Mouse (Mus musculus): Measurements from ENCODE around the gene Spata9.
"Not testable (repeated sequence)": the region's sequence is repeated elsewhere in the genome, so short reads cannot be mapped to it uniquely, and the experiment has no call there.

Spata9 gene

DNA sequence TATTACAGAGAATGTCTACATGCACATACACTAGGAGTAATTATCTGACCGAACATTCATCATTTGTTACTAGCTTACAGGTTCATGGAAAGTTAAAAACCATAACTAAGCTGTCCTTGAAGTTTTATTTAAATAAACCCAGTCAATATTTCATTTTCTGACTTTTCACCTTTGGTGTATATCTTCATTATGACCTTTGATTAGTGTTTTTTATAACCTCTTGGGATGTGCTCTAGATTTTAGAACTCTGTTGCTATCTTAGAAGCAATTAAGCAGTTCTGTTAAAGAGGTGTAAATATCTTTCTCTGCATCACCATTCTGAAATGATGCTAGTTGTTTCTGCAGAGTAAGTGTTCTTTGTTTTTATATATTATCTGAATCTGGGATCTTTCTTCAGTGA, at the start of gene Spata9:
TSS of gene Spata9 (plus strand) at position 301 of the 400 bp plus-strand sequence.
- no peak for DNase-seq

DNA sequence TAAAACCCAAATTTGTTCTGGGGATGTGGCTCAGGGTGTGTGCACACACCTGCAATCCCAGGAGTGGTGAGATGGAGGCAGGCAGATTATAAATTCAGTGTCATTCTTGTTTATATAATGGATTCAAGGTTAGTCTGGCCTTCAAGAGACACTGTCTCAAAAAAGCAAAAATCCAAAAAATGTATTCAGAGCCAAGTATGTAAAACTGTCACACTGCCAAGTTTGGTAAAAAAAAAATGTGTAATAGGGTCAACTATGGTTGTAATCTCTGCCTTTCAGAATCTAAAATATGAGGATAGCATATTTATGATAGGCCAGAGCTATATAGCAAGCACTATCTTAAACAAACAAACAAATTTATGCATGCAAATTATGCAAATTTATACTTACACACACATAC, 39.0 kb upstream of the Spata9 start:
- DNase-seq, result no peak

DNA sequence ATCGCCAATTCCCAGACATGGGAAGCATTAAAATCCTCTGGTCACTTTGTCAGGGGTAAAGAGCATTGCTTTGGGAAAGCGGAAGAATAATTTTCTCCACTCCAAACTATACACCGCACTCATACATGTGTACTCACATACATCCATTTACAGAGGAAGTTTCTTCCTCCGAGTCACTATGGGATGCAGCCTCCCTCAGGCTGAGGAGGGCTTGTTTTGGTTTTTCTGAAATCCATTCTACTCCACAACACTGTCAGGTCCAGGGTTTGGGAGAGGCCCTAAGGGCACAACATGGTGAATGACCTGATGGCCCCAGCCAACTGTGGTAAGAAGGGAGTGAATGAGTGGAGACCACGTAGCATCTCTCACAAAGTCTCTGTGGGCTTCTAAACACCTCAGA, 37.9 kb upstream of the Spata9 start:
- DNase-seq, result not testable (repeated sequence)

DNA sequence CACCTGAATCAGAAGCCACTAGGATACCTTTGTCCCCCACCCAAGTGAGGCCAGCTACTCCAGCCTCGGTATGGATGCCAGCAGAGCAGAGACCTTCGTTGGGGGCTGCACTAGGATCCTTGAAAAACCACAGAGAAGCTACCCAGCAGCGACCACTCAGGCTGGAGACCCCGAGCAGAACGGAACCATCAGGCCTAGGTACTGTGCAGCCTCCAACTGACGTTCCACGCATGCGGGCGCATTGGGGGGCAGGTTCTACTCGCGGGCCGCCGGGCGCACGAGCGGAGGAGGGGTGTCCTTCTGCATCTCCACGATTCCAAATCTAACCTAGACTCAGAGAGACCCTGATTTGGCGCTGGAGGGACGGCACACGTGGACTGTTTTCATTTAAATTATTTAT, 36.9 kb upstream of the Spata9 start:
- no peak for DNase-seq

DNA sequence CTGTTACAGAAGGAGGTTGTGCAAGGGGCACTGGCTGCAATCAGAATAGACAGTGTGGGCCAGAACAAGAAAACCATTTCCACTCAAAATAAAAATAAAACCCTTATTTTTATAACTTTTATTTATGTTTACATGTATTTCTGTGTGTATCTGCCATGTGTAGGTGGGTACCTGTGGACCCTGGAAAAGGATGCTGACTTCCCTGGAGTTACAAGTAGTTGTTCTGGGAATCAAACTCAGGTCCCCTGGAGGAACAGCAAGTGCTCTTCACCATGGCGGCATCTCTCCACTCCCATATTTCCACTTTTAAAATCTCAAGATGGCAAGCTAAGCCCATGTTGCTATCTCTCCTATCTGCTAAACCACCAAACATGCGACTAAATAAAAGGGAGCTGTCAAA, 36.3 kb upstream of the Spata9 start:
- no peak for DNase-seq

DNA sequence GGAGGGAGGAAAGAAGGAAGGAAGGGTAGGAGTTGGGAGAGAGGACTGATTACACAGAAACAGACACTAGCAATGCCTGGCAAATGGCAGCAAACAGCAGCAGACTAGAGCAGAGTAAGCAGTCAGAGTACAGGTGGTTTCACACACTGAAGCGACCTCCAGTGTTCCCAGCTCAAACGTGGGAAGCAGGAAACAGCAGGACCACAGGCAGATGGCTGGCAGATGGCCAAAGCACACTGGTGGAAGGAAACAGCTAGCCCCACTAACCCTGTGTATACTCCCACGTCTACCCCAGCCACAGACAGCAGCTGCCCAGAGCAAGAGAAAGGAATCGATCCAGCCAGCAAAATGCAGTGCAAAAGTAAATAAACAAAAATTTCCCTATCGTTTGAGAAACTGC, 35.9 kb upstream of the Spata9 start:
- peak; percentile 77 for DNase-seq

DNA sequence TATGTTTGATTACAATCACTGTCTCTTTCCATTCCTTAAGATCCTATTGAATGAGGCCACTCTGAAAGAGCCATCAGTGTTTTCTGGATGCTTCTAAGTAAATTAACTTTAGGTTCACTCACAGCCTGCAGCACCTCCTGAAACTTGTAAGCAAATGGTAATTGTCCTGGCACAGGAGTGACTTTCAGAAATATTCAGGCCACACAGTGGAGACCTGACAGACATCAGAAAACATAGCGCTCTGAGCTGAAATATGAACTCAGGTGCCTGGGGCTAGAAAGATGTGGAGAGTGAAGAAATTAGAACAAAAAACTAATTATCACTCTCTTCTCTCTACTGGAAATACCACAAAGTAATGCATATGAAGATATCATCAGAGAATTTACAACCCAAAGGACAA, 33.7 kb upstream of the Spata9 start:
- no peak for DNase-seq

DNA sequence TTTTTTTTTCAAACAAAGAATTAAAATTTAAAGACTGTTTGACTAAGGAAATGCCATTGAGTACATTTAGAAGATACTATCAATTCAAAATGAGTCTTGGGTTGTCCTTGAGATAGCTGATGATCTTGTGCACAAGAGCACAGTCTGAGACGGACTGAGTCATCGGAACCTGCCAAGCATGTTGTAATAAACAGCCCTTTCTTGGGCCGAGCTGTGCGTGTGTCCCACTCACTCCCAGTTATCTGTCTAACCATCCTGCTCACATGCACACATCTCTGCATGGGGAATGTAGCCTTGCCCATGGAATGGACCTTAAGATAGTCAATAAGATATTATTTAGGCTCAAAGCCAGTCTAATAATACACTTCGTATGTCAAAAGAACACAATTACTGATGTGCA, 28.1 kb upstream of the Spata9 start:
- no peak for DNase-seq

DNA sequence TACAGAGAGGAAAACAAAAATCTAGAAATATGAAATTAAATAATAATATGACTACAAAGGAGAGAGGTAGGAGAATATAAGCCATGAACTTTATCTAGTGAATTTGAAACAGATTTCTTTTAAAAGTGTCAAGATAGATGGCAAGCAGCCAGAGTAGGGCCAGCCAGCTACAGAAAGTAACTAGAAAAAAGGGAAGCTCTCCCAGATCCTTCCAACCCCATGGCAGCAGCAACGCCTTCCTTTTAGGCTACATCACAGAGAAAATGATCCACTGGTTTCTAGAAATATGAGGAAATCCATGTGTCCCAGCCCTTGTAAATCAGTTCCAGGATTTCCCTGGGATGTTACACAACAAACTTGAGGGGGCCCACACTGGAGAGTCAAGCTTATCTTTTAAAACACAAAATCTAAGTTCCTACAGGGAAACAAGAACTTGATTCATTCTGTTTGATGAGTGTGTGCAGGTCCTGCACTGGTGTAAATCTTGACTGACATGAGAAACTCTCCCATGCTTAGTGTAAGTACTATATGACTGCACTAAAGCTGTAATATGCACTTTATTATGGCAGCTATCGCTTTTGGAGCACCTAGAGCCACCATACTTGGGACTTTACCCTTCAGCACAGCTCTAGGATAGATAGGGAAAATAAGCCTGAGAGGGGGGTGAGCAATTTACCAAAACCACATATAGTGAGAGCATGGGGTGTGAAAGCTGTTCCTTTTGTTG, 26.0 kb upstream of the Spata9 start:
- no peak for DNase-seq

DNA sequence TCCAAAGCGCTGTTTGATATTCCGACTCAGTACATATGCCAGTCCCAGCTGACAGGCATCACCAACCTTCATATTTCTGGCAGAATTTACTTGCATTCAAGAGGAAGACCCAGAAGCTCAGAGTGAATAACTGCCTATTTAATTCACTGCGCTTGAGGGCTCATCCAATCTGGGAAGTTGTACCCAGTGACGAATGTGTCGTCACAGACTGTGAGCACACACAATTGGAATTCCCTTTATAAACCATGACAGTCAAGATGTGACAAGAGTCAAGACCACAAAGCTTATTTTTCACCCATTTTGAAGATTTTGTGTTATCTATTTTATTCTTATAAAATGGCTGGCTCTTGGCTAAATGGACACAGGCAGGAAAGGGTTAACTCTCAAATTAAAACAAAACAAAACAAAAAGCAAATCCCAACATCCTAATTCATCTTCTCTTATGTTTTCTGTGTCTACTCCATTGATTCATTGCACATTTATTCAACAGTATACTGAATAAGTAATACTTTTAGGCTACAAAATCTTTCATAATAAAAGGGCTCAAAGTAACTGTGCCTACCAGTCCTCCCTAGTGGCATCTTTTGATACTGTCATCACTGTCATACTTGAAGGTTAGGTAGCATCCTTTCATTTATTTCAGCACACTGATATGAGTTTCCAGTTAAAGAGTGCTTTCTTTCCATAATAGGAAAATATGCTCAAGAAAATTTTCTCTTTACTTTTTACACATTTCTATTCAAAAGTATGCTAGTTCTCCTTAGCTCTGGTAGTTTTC, 25.2 kb upstream of the Spata9 start:
- no peak for DNase-seq

DNA sequence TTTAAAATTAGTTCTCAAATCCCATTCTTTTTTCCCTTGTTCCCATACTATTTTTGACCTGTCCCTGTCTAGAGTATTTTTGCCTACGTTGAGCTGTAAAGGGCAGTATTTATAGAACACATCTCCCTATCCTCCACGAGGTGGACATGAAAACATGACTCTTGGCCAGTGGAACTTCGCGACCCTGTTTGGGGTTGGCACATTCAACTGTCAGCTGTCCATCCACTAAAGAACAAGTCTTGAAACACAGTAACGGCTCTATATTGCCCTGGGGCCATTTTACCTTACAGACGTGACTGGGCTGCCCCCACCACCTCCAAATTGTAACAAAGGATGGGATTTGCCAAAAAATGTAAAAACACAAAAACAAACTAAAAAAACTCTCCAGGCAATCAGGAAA, 24.2 kb upstream of the Spata9 start:
- DNase-seq, result no peak

DNA sequence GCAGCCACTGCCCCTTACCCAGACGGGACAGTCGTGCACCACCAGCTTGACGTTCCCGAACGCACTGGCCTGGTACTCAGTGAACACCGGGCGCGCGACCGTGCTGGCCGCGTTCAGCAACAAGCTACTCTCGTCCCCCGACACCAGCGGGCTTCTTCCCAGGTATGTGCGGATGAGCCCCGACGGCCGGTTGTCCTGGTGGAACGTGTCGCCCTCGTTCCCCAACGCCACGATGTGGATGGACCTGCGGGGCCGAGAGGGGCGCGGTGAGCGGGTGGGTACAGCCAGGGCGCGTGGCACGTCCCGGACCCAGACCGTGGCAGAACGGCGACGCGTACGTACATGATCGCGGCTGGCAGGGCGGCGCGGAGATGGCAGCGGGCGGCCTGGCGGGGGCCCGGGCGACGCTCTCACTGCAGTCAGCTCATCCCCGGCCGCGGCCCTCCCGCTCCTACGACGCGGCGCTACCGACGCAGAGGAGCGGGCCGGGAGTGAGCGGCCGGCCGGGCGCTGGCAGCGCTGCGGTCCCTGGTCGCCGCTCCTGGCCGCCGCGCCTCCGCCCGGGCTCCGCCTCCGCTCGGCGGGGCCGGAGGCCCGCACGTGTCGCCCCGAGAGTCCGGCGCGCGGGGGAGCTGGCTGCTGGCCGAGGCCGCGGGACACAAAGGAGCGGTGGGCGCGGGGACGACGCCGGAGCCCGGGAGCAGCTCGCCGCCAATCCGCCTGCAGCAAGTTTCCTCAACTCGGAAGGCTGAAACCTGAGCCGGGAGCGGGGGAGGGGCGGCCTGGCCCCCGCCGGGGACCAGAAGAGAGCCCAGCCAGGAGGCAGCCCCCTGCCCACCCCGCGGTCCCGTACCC, 23.5 kb upstream of the Spata9 start, which contains the start of gene Rhobtb3:
TSS of gene Rhobtb3 (minus strand) at position 737 of the 855 bp plus-strand sequence.
- DNase-seq, result peak; percentile 62

DNA sequence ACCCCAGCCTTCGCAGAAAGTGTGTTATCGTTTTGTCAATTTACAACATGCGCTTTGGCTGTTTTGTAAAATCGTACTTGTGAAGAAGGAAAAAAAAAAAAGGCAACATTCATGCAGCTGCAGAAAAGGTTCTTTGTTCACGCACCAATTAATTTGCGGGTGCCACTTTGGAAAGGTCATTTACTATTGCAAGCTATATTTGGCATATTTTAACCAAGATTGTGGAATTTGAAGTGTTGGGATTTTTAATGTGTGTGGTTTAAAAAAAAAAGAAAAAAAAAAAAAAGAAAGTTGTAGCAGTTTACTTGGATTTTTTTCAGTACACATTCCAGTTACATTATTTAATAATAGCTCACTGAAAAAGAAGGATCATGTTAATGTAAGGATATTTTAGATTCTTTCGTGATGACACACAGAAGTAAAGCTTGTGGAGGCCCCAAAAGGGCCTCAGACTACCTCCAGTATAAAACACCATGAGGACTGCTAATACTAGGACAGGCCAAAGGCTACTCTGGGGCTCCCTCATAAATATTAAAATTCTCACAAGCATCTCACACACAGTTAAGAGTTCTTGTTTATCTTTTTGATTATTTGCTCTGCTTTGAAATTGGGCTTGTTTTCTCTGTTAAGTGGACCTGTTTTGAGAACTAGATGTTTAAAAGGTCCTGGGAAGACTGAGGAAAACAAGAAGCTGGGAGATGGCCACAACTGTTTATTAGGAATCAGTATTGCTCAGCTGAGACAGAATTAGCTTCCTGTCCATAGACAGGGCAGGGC, 22.7 kb upstream of the Spata9 start:
- no peak for DNase-seq

DNA sequence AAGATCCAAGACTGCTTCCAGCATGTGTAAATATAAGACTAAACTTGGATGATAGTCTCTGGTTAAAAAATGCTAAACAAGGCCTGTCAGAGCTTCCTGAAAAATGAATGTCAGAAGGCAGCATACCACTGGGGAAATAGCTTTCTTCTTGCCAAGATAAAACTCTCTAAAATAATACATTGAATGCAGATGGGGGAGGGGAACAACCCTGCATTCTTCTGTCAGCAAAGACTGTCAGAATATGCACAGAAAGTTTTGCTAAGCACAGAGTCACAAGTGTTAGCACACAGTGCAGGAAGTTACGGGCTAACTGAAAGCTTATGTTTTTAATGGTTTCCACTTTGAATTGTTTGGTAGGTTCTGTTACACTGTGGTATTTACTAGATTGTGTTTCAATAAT, 16.7 kb upstream of the Spata9 start:
- no peak for DNase-seq

DNA sequence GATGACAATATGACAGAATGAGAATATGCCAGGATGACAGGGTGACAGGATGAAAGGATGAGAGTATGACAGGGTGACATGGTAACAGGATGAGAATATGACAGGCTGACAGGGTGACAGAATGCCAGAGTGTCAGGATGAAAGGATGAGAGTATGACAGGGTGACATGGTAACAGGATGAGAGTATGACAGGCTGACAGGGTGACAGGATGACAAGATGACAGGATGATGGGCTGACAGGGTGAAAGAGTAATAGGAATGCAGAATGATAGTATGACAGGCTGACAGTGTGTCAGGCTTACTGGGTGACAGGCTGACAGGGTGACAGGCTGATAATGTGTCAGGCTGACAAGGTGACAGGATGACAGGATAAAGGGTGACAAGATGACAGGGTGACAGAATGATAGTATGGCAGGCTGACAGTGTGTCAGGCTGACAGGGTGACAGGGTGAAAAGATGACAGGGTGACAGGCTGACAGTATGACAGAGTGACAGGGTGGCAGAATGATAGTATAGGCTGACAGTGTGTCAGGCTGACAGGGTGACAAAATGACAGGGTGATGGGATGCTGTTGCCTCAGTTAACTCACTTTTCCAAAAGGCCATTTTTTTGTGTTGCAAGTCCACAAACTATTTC, 11.5 kb upstream of the Spata9 start:
- DNase-seq, result no peak

DNA sequence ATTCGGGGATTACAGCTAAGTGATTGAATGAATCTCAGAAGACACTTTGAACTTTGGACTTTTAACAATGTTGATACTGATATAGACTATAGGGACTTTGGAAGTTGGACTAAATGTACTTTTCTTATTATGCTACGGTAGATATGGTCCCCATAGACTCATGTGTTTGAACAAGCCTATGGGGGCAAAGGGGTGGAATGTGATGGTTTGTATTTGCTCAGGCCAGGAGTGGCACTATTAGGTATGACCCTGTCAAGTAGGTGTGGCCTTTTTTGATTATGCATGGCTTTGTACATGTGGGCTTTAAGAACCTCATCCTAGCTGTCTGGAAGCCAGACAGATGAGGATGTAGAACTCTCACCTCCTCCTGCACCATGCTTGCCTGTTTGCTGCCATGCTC, 7.5 kb downstream of the Spata9 start:
- no peak for DNase-seq

DNA sequence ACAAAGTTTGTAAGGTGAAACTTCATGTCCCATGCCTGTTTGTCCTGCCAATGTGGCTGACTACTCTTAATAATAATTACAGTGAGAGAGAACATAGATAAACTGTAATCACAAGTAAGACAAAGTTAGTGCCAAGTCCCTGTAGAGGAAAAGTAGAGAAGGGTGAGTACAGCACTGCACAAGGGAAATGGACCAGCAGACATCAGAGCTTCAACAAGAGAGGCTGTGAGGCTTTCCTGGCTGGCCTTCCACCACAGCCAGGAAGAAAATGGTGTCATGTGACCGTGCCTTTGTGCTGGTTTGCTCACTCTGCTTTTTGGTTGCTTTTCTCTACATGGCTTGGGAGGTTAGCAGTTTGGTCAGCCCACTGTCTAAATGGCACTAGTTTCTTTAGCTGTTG, 8.7 kb downstream of the Spata9 start:
- DNase-seq, result no peak

DNA sequence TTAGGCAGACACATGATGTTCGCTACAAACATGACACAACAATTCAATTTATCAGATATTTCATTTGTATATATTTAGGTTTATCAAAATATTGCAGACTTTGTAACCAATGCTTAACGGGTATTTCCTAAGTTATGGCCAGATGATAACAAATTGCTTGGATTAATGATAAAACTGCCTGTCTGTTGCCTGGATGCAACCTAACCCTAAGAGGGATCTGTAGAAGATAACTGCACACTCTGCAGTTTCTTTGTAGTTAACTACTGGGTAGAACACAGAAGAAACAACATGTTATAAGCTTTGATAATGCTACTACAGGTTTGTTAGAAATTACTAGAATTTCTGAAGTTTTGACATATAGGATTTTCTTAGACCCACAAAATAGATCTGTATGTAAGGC, 9.3 kb downstream of the Spata9 start:
- no peak for DNase-seq

DNA sequence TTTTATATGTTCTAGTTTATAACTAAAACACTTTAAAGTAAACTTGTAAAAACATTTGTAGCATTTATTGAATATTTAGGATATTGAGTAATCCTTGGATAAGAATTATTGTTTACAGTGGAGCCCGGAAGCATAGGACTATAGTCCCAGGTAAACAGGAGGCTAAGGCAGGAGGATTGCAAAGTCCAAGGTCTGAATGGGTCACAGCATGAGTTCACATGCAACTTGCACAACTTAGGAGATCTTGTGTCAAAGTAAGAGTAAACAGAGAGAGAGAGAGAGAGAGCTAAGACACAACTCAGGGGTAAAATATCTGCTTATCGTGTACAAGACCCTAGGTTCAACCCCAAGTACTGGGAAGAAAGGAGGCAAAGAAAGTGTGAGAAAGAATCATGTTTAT, 9.7 kb downstream of the Spata9 start:
- no peak for DNase-seq

DNA sequence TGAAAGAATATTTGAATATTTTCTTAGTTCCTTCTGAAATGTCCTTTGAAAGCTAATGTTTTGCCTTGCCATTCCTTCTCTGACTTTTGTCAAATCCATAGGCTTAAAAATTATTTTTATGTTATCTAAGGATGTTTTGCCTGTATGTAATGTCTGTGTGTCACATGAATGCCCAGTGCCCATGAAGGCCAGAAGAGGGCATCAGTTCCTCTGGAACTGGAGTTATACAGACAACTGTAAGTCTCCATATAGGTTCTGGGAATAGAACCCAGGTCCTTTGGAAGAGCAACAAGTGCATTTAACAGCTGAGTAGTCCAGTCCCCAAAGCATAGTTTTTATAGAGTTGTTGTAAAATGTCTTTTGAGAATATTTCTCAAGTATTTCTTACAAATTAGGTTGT, 15.0 kb downstream of the Spata9 start:
- no peak for DNase-seq

DNA sequence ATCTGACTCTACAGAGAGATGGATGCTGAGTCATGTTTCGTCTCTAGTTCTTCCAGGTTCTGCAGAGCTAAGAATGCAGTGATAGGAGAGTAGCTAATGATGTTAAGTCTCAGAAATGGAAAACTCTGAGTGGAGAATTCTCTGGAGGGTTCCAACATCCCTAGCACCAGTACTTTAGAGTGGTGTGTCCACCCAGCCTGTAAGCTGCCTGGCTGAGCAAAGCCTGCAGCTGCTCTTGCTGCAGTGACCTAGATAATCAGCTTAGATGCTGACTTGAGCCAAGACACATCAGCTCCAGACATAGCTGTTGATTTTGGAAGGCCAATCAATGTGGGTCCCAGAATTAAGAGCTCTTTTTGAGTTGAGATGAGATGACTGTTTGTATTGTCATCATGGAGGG, 21.1 kb downstream of the Spata9 start:
- DNase-seq, result no peak

Measured in layer of hippocampus, adult 9-11 months (tissue).